Mouse (Mus musculus) heart, adult 18-20 months (tissue): ENCODE results near the gene Stard13. TPM values are rescaled to one million over a fixed set of nuclear protein-coding genes. Genes with fewer than 3 reads are reported as not detected.
A peak's percentile ranks its signal among the peaks of the same experiment; 100 is the strongest.

Source experiments
- DNase-seq, 2 experiments: peaks; one replicate each; pipeline ENCODE4 v3.0.0; 2021 to 2022; ENCODE audit warnings: mixed read lengths in 1 of 2
- total RNA-seq, 2 experiments: library from RNA; stranded (reverse); gene quantifications; 2 replicates each; pipeline ENCODE4 v1.2.3; 2021

The Stard13 gene
- total RNA-seq, 2 experiments from 2014 or later: 27.0 to 32.0 TPM

GRCm38 (mm10) chr5:151137901-151138300 is 95.7 kb downstream of the Stard13 start:
- DNase-seq: peak in 1 of 2 experiments; percentile 37

GRCm38 (mm10) chr5:151137311-151137710 is 96.3 kb downstream of the Stard13 start:
- DNase-seq: no peak

GRCm38 (mm10) chr5:151135965-151136364 is 97.7 kb downstream of the Stard13 start:
- no peak for DNase-seq

- no peak for DNase-seq
Measured at GRCm38 (mm10) chr5:151135078-151135826, 98.4 kb downstream of the Stard13 start.

GRCm38 (mm10) chr5:151134202-151134601 is 99.4 kb downstream of the Stard13 start:
- DNase-seq: no peak

- DNase-seq: no peak
Measured at GRCm38 (mm10) chr5:151133744-151134143, 99.9 kb downstream of the Stard13 start.

GRCm38 (mm10) chr5:151129762-151130161 is 103.9 kb downstream of the Stard13 start:
- peak; percentile 54 to 65 for DNase-seq

GRCm38 (mm10) chr5:151127298-151127717 is 106.3 kb downstream of the Stard13 start:
- DNase-seq: peak in 1 of 2 experiments; percentile 58

GRCm38 (mm10) chr5:151126608-151127005 is 107.0 kb downstream of the Stard13 start:
- DNase-seq: no peak

- DNase-seq: peak; percentile 42 to 48
Measured at GRCm38 (mm10) chr5:151125985-151126607, 107.5 kb downstream of the Stard13 start.

GRCm38 (mm10) chr5:151117846-151118245 is 115.8 kb downstream of the Stard13 start:
- DNase-seq: no peak

GRCm38 (mm10) chr5:151116192-151116887 is 117.3 kb downstream of the Stard13 start:
- peak; percentile 43 to 47 for DNase-seq

GRCm38 (mm10) chr5:151112743-151113142 is 120.9 kb downstream of the Stard13 start:
- peak; percentile 60 to 67 for DNase-seq

- DNase-seq: no peak
Measured at GRCm38 (mm10) chr5:151111080-151111871, 122.4 kb downstream of the Stard13 start.

GRCm38 (mm10) chr5:151110461-151110908 is 123.2 kb downstream of the Stard13 start:
- DNase-seq: peak; percentile 75 to 83

- no peak for DNase-seq
Measured at GRCm38 (mm10) chr5:151109822-151110221, 123.8 kb downstream of the Stard13 start.

- DNase-seq: peak in 1 of 2 experiments; percentile 20
Measured at GRCm38 (mm10) chr5:151108955-151109354, 124.7 kb downstream of the Stard13 start.

- DNase-seq: peak; percentile 42 to 44
Measured at GRCm38 (mm10) chr5:151108291-151108897, 125.2 kb downstream of the Stard13 start.

- DNase-seq: no peak
Measured at GRCm38 (mm10) chr5:151106841-151107240, 126.8 kb downstream of the Stard13 start.

GRCm38 (mm10) chr5:151105054-151105971 is 128.3 kb downstream of the Stard13 start:
- DNase-seq: no peak
